Comparison of ENCODE assay signal across 21 mouse cellular contexts in genomic region chr8:90642392-90642791, GRCm38 (mm10).
DNase-seq lines count a peak whose midpoint lies in the region; ATAC-seq lines count a peak whose summit lies in the region.
"Had no signal": no experiment of that assay in that cellular context is flagged by ENCODE, and none has a peak within 500 bp of the region (broad histone marks: within the 10 kb centered on the region; RNA-seq: fewer than 3 reads in every experiment).

No protein-coding gene starts in this region.

- H3K4me1 ChIP-seq in heart, embryonic 14.5 days (ENCODE audit: control insufficient read depth in 2 of 2, insufficient read depth in 2 of 2, low read length in 2 of 2): peaks cover 4 to 9% of the 10 kb centered on the region in 2 experiments; a peak in 3 of 4 replicates
- H3K4me1 ChIP-seq in heart, embryonic 12.5 days (replicated peaks): peaks cover 10% of the 10 kb centered on the region
- H3K4me1 ChIP-seq in limb, embryonic 11.5 days (ENCODE audit: control insufficient read depth, insufficient read depth, low read length): no peaks in the 10 kb centered on the region
- no peaks in the 10 kb centered on the region for H3K4me1 ChIP-seq in limb, embryonic 10.5 days
- peaks cover 7% of the 10 kb centered on the region for H3K4me1 ChIP-seq in midbrain, embryonic 12.5 days
- H3K4me1 ChIP-seq in midbrain, embryonic 16.5 days (ENCODE audit: control insufficient read depth, insufficient read depth, low read length): no peaks in the 10 kb centered on the region
- H3K4me1 ChIP-seq: embryonic facial prominence, embryonic 13.5 days; kidney, embryonic 15.5 days; limb, embryonic 12.5 days; liver, embryonic 12.5 days; stomach, embryonic 15.5 days had no signal

- H3K4me3 ChIP-seq in heart, embryonic 14.5 days (ENCODE audit: control insufficient read depth in 1 of 2, insufficient read depth in 1 of 2, low read depth in 1 of 2, low read length in 2 of 2): no peak overlapping the region
- H3K4me3 ChIP-seq in heart, embryonic 12.5 days: no peak overlapping the region
- no peak overlapping the region for H3K4me3 ChIP-seq in limb, embryonic 11.5 days (ENCODE audit: low read depth, low read length)
- H3K4me3 ChIP-seq in limb, embryonic 10.5 days: no peak overlapping the region
- H3K4me3 ChIP-seq in midbrain, embryonic 12.5 days: no peak overlapping the region
- no peak overlapping the region for H3K4me3 ChIP-seq in midbrain, embryonic 16.5 days (ENCODE audit: low read depth, low read length)
- H3K4me3 ChIP-seq: embryonic facial prominence, embryonic 13.5 days; forebrain, embryonic 13.5 days; kidney, embryonic 15.5 days; left cerebral cortex, adult 2 months; limb, embryonic 12.5 days; liver, embryonic 12.5 days; stomach, embryonic 15.5 days had no signal

- H3K4me2 ChIP-seq in heart, embryonic 14.5 days (ENCODE audit: low read length): no peak overlapping the region
- no peak overlapping the region for H3K4me2 ChIP-seq in heart, embryonic 12.5 days
- H3K4me2 ChIP-seq in limb, embryonic 11.5 days (ENCODE audit: low read depth, severe bottlenecking): no peak overlapping the region
- no peak overlapping the region for H3K4me2 ChIP-seq in midbrain, embryonic 12.5 days (replicated peaks)
- H3K4me2 ChIP-seq in midbrain, embryonic 16.5 days (ENCODE audit: low read length): no peak overlapping the region
- H3K4me2 ChIP-seq: embryonic facial prominence, embryonic 13.5 days; forebrain, embryonic 13.5 days; heart, embryonic 11.5 days; kidney, embryonic 15.5 days; limb, embryonic 12.5 days; liver, embryonic 12.5 days; stomach, embryonic 15.5 days had no signal

- ATAC-seq in heart, embryonic 14.5 days (ENCODE audit: insufficient number of reproducible peaks, insufficient read depth, low FRiP score, low read depth): peak; percentile 21; the same call in 1 of the 2 replicates
- ATAC-seq in heart, embryonic 12.5 days (ENCODE audit: insufficient number of reproducible peaks, low FRiP score): no peak
- ATAC-seq in limb, embryonic 11.5 days (ENCODE audit: insufficient number of reproducible peaks, low FRiP score, low TSS enrichment, low read depth): no peak
- peak; percentile 30; the same call in 1 of the 2 replicates for ATAC-seq in midbrain, embryonic 12.5 days (ENCODE audit: low FRiP score, low read depth)
- peak; percentile 68; the same call in 1 of the 2 replicates for ATAC-seq in midbrain, embryonic 16.5 days
- ATAC-seq in monocyte, adult 5-6 weeks (replicated peaks; ENCODE audit: insufficient number of reproducible peaks, low FRiP score, low TSS enrichment, poor library complexity, severe bottlenecking): no peak
- ATAC-seq: forebrain, embryonic 13.5 days; intestine, postnatal 0 days; liver, embryonic 12.5 days had no signal

- no peaks in the 10 kb centered on the region for H3K27me3 ChIP-seq in heart, embryonic 14.5 days (ENCODE audit: control insufficient read depth, insufficient read depth, low read length)
- H3K27me3 ChIP-seq in heart, embryonic 12.5 days (replicated peaks): no peaks in the 10 kb centered on the region
- H3K27me3 ChIP-seq in limb, embryonic 11.5 days (ENCODE audit: control insufficient read depth, insufficient read depth, low read length): no peaks in the 10 kb centered on the region
- H3K27me3 ChIP-seq in limb, embryonic 10.5 days (ENCODE audit: low read depth, poor library complexity, severe bottlenecking): no peaks in the 10 kb centered on the region
- H3K27me3 ChIP-seq in midbrain, embryonic 12.5 days: no peaks in the 10 kb centered on the region; the same call in 1 of the 2 replicates
- no peaks in the 10 kb centered on the region for H3K27me3 ChIP-seq in midbrain, embryonic 16.5 days (ENCODE audit: control insufficient read depth, insufficient read depth, low read depth, low read length)
- H3K27me3 ChIP-seq: embryonic facial prominence, embryonic 13.5 days; forebrain, embryonic 13.5 days; kidney, embryonic 15.5 days; limb, embryonic 12.5 days; liver, embryonic 12.5 days; stomach, embryonic 15.5 days had no signal

- WGBS in heart, embryonic 14.5 days: 37% methylated on average over 6 of the region's 6 CpGs
- WGBS in heart, embryonic 12.5 days: 46% methylated on average over 6 of the region's 6 CpGs
- 73% methylated on average over 6 of the region's 6 CpGs for WGBS in limb, embryonic 11.5 days
- 80% methylated on average over 6 of the region's 6 CpGs for WGBS in limb, embryonic 10.5 days
- WGBS in midbrain, embryonic 12.5 days: 33% methylated on average over 6 of the region's 6 CpGs
- WGBS in midbrain, embryonic 16.5 days: 18% methylated on average over 6 of the region's 6 CpGs

- peak overlapping the region in 1 of 2 experiments; percentile 24; a peak in 2 of 4 replicates for H3K27ac ChIP-seq in heart, embryonic 14.5 days (replicated peaks in 1 of 2; ENCODE audit: control insufficient read depth in 1 of 2, insufficient read depth in 1 of 2, low read depth in 2 of 2, low read length in 2 of 2)
- H3K27ac ChIP-seq in heart, embryonic 12.5 days (ENCODE audit: poor library complexity, severe bottlenecking): no peak overlapping the region
- H3K27ac ChIP-seq in limb, embryonic 11.5 days (replicated peaks; ENCODE audit: low read depth, low read length): no peak overlapping the region
- H3K27ac ChIP-seq in limb, embryonic 10.5 days: no peak overlapping the region
- 0 out of 2 replicates have a peak overlapping the region, but pooled peaks have one; percentile 25 for H3K27ac ChIP-seq in midbrain, embryonic 12.5 days (replicated peaks)
- no peak overlapping the region for H3K27ac ChIP-seq in midbrain, embryonic 16.5 days (ENCODE audit: low read length)
- H3K27ac ChIP-seq: embryonic facial prominence, embryonic 13.5 days; forebrain, embryonic 13.5 days; kidney, embryonic 15.5 days; left cerebral cortex, adult 2 months; limb, embryonic 12.5 days; liver, embryonic 12.5 days; stomach, embryonic 15.5 days had no signal

- DNase-seq in limb, embryonic 11.5 days (ENCODE audit: low spot score): peak; percentile 16
- no peak for DNase-seq in limb, embryonic 10.5 days (ENCODE audit: low spot score)
- DNase-seq: adrenal gland, adult 2 months; cerebellum, adult 18-20 months; cerebellum, postnatal 14 days; lung, adult 18-20 months; thymus, postnatal 36 days had no signal

- no peaks in the 10 kb centered on the region for H3K36me3 ChIP-seq in heart, embryonic 14.5 days (ENCODE audit: control insufficient read depth, insufficient read depth, low read length)
- no peaks in the 10 kb centered on the region for H3K36me3 ChIP-seq in heart, embryonic 12.5 days
- H3K36me3 ChIP-seq in limb, embryonic 11.5 days (ENCODE audit: control insufficient read depth, insufficient read depth, low read length): no peaks in the 10 kb centered on the region
- H3K36me3 ChIP-seq in limb, embryonic 10.5 days: no peaks in the 10 kb centered on the region
- H3K36me3 ChIP-seq in midbrain, embryonic 12.5 days: no peaks in the 10 kb centered on the region
- H3K36me3 ChIP-seq in midbrain, embryonic 16.5 days (ENCODE audit: control insufficient read depth, insufficient read depth, low read length): no peaks in the 10 kb centered on the region
- H3K36me3 ChIP-seq: embryonic facial prominence, embryonic 13.5 days; kidney, embryonic 15.5 days; limb, embryonic 12.5 days; liver, embryonic 12.5 days; stomach, embryonic 15.5 days had no signal

- H3K9ac ChIP-seq in heart, embryonic 14.5 days (ENCODE audit: low read length): no peak overlapping the region
- H3K9ac ChIP-seq in heart, embryonic 12.5 days: no peak overlapping the region
- H3K9ac ChIP-seq in limb, embryonic 11.5 days (ENCODE audit: low read length): no peak overlapping the region
- no peak overlapping the region for H3K9ac ChIP-seq in midbrain, embryonic 12.5 days (replicated peaks)
- H3K9ac ChIP-seq in midbrain, embryonic 16.5 days (ENCODE audit: low read depth, low read length): no peak overlapping the region
- H3K9ac ChIP-seq: embryonic facial prominence, embryonic 13.5 days; forebrain, embryonic 13.5 days; kidney, embryonic 15.5 days; limb, embryonic 12.5 days; liver, embryonic 12.5 days; stomach, embryonic 15.5 days had no signal

- 0 out of 2 replicates have a peak, but pooled peaks cover 3% of the 10 kb centered on the region for H3K9me3 ChIP-seq in heart, embryonic 14.5 days (ENCODE audit: control insufficient read depth, low read length)
- H3K9me3 ChIP-seq in heart, embryonic 12.5 days (replicated peaks): peaks cover 13% of the 10 kb centered on the region
- H3K9me3 ChIP-seq in limb, embryonic 11.5 days (ENCODE audit: control insufficient read depth, low read length): no peaks in the 10 kb centered on the region
- H3K9me3 ChIP-seq in limb, embryonic 10.5 days (replicated peaks): no peaks in the 10 kb centered on the region
- H3K9me3 ChIP-seq in midbrain, embryonic 12.5 days: no peaks in the 10 kb centered on the region
- H3K9me3 ChIP-seq in midbrain, embryonic 16.5 days (replicated peaks; ENCODE audit: control insufficient read depth, low read length, poor library complexity, severe bottlenecking): no peaks in the 10 kb centered on the region
- H3K9me3 ChIP-seq: embryonic facial prominence, embryonic 13.5 days; forebrain, embryonic 13.5 days; kidney, embryonic 15.5 days; limb, embryonic 12.5 days; stomach, embryonic 15.5 days had no signal

Comparison
In these comparisons a context has a peak if more than half of its experiments do, and no peak if none do; other contexts are left out.
1. ATAC-seq: peak in heart, embryonic 14.5 days (single experiment), midbrain, embryonic 12.5 days (single experiment) and midbrain, embryonic 16.5 days (single experiment); none in heart, embryonic 12.5 days (single experiment), limb, embryonic 11.5 days (single experiment) and monocyte, adult 5-6 weeks (single experiment).